In the genomic region with DNA sequence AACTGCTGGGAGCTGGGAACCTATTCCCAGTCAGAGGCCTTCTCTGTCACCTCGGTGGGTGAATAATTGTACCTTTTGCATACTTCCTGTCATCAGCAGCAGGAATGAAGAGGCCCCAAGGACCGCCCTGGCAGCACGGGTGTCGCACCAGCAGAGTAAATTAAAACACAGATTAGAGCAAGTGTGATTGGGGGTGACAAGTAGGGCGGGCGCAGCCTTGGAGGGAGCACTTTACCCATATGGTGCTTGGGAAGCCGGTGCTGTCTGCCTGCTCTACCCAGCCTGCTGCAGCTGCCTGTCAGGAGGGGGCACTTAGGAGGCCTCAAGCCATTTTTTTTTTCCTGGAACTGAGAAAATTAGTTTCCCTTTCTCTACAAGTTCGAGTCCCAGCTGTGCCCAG, we compare ENCODE assay signal across 12 mouse cellular contexts.
A peak's percentile ranks its signal among the peaks of the same experiment; 100 is the strongest.
DNase-seq lines count a peak whose midpoint lies in the region; ATAC-seq and TF ChIP-seq lines count a peak whose summit lies in the region.
"Had no signal": no experiment of that assay in that cellular context is flagged by ENCODE, and none has a peak within 500 bp of the region (broad histone marks: within the 10 kb centered on the region; RNA-seq: fewer than 3 reads in every experiment).

No protein-coding gene starts in this region.

- no peaks in the 10 kb centered on the region for H3K9me3 ChIP-seq in embryonic facial prominence, embryonic 10.5 days
- no peaks in the 10 kb centered on the region for H3K9me3 ChIP-seq in hindbrain, embryonic 12.5 days (replicated peaks)
- H3K9me3 ChIP-seq in midbrain, postnatal 0 days (ENCODE audit: low read length) = no peaks in the 10 kb centered on the region
- H3K9me3 ChIP-seq: embryonic facial prominence, embryonic 13.5 days had no signal

- peaks cover 47% of the 10 kb centered on the region for H3K4me1 ChIP-seq in embryonic facial prominence, embryonic 10.5 days
- H3K4me1 ChIP-seq in hindbrain, embryonic 12.5 days = peaks cover 38% of the 10 kb centered on the region
- no peaks in the 10 kb centered on the region for H3K4me1 ChIP-seq in midbrain, postnatal 0 days (ENCODE audit: insufficient read depth, low read length)

- H3K27me3 ChIP-seq in embryonic facial prominence, embryonic 10.5 days (replicated peaks; ENCODE audit: low read depth, poor library complexity, severe bottlenecking) = peaks cover 98% of the 10 kb centered on the region
- peaks cover 28% of the 10 kb centered on the region for H3K27me3 ChIP-seq in hindbrain, embryonic 12.5 days
- no peaks in the 10 kb centered on the region for H3K27me3 ChIP-seq in midbrain, postnatal 0 days (ENCODE audit: insufficient read depth, low read length)

- peak overlapping the region; percentile 24 for H3K27ac ChIP-seq in embryonic facial prominence, embryonic 10.5 days (replicated peaks)
- peak overlapping the region; percentile 71 for H3K27ac ChIP-seq in hindbrain, embryonic 12.5 days
- no peak overlapping the region for H3K27ac ChIP-seq in midbrain, postnatal 0 days (ENCODE audit: low read depth, low read length)
- H3K27ac ChIP-seq: embryonic facial prominence, embryonic 13.5 days had no signal

- DNase-seq in left cerebral cortex, postnatal 4 days = peak; percentile 64
- DNase-seq in left cerebral cortex, postnatal 14 days (ENCODE audit: low spot score in 2 of 2) = no peak
- DNase-seq in embryonic facial prominence, embryonic 10.5 days (ENCODE audit: low spot score) = no peak
- peak; percentile 54 for DNase-seq in midbrain, postnatal 0 days (ENCODE audit: low spot score)
- DNase-seq in kidney, adult 11 months = no peak
- DNase-seq in frontal cortex, adult 2 months (ENCODE audit: extremely low spot score in 1 of 2, low spot score in 1 of 2) = no peak
- DNase-seq: cerebellum, adult 11-12 months; liver; right cerebral cortex, postnatal 25 days had no signal

- WGBS in embryonic facial prominence, embryonic 10.5 days = 27% methylated on average over 8 of the region's 8 CpGs
- 23% methylated on average over 8 of the region's 8 CpGs for WGBS in hindbrain, embryonic 12.5 days
- 44% methylated on average over 8 of the region's 8 CpGs for WGBS in midbrain, postnatal 0 days

- peak; percentile 48 for ATAC-seq in hindbrain, embryonic 12.5 days (ENCODE audit: low FRiP score)
- ATAC-seq in midbrain, postnatal 0 days (ENCODE audit: low FRiP score) = no peak
- ATAC-seq: lung, postnatal 0 days had no signal

- intact Hi-C loops in left cerebral cortex, postnatal 4 days (cut with DNase I) = no loop called here
- intact Hi-C loops in left cerebral cortex, postnatal 14 days (cut with DNase I) = no loop called here

- no peaks in the 10 kb centered on the region for H3K36me3 ChIP-seq in embryonic facial prominence, embryonic 10.5 days (replicated peaks)
- H3K36me3 ChIP-seq in hindbrain, embryonic 12.5 days = no peaks in the 10 kb centered on the region
- no peaks in the 10 kb centered on the region for H3K36me3 ChIP-seq in midbrain, postnatal 0 days (ENCODE audit: insufficient read depth, low read length)
- H3K36me3 ChIP-seq: embryonic facial prominence, embryonic 13.5 days had no signal

- no peak overlapping the region for H3K4me2 ChIP-seq in hindbrain, embryonic 12.5 days (replicated peaks)
- no peak overlapping the region for H3K4me2 ChIP-seq in midbrain, postnatal 0 days (ENCODE audit: low read depth, low read length, poor library complexity, severe bottlenecking)
- H3K4me2 ChIP-seq: embryonic facial prominence, embryonic 13.5 days had no signal

- TF ChIP-seq CTCF in midbrain, postnatal 0 days (IDR thresholded peaks at IDR 0.05) = no peak

- H3K9ac ChIP-seq in hindbrain, embryonic 12.5 days = no peak overlapping the region
- no peak overlapping the region for H3K9ac ChIP-seq in midbrain, postnatal 0 days (replicated peaks; ENCODE audit: low read length, poor library complexity, severe bottlenecking)
- H3K9ac ChIP-seq: embryonic facial prominence, embryonic 13.5 days had no signal

- no peak overlapping the region for H3K4me3 ChIP-seq in embryonic facial prominence, embryonic 10.5 days
- H3K4me3 ChIP-seq in hindbrain, embryonic 12.5 days = no peak overlapping the region
- no peak overlapping the region for H3K4me3 ChIP-seq in midbrain, postnatal 0 days (ENCODE audit: low read depth, low read length)
- H3K4me3 ChIP-seq: embryonic facial prominence, embryonic 13.5 days had no signal

Comparison
In these comparisons a context has a peak if more than half of its experiments do, and no peak if none do; other contexts are left out.
1. DNase-seq: peak in left cerebral cortex, postnatal 4 days (single experiment) and midbrain, postnatal 0 days (single experiment); none in left cerebral cortex, postnatal 14 days (0 of 2), embryonic facial prominence, embryonic 10.5 days (single experiment), kidney, adult 11 months (single experiment) and frontal cortex, adult 2 months (0 of 2).